Mouse (Mus musculus) liver, embryonic 11.5 days (tissue): ENCODE data around the gene Zfhx3. TPM values are rescaled to one million over a fixed set of nuclear protein-coding genes. Genes with fewer than 3 reads are reported as not detected.

ENCODE experiments used
- microRNA-seq: library from miRNA; unstranded; fragments of <30 nt; microRNA quantifications from one replicate; pipeline ENCODE4, GENCODE M21; 2017; ENCODE audit warnings: borderline number of aligned reads
- polyA plus RNA-seq: library from polyadenylated mRNA; unstranded; fragments of >200 nt; fragmentation: Nextera tagmentation; extraction: Ambion mirVana; gene quantifications from 2 replicates; pipeline ENCODE4 v1.2.1, GENCODE M21; 2014

The Zfhx3 gene
- polyA plus RNA-seq, 1 experiment from 2014 or later: 6.1 TPM

Small RNA genes within 50 kb of the gene (microRNA-seq; reads per million reads assigned to microRNA genes)
- not detected for gene Mir3108
